Mouse (Mus musculus) liver, adult 2 months (tissue): ENCODE results near the gene Psmb9. TPM values are rescaled to one million over a fixed set of nuclear protein-coding genes. Genes with fewer than 3 reads are reported as not detected.

Experiments used
- DNase-seq: peaks from one replicate; pipeline ENCODE4 v3.0.0-alpha.2; 2011; ENCODE audit warnings: low read depth, low spot score; ENCODE audit errors: extremely low read depth
- H3K27ac ChIP-seq: fragments of 200-500 bp; replicated peaks from 2 replicates; pipeline ENCODE4 v1.5.1; 2012; ENCODE audit warnings: low read depth, mild to moderate bottlenecking, control low read depth, inconsistent platforms, low read length; ENCODE audit not compliant: insufficient read depth
- H3K27me3 ChIP-seq: fragments of 200-500 bp; 2 replicates; pipeline ENCODE4 v1.6.1; 2012; ENCODE audit warnings: mild to moderate bottlenecking, moderate library complexity, low read length, inconsistent platforms; ENCODE audit not compliant: control insufficient read depth, insufficient read depth
- H3K36me3 ChIP-seq: fragments of 200-500 bp; 2 replicates; pipeline ENCODE4 v1.6.1; 2012; ENCODE audit warnings: low read length, inconsistent platforms; ENCODE audit not compliant: control insufficient read depth, insufficient read depth
- H3K4me1 ChIP-seq: fragments of 200-500 bp; 2 replicates; pipeline ENCODE4 v1.6.1; 2011; ENCODE audit warnings: low read length; ENCODE audit not compliant: control insufficient read depth, insufficient read depth
- H3K4me3 ChIP-seq: fragments of 200-500 bp; 2 replicates; pipeline ENCODE4 v1.5.1; 2011; ENCODE audit warnings: low read depth, mild to moderate bottlenecking, control low read depth, low read length, moderate library complexity; ENCODE audit not compliant: insufficient read depth
- H3K79me2 ChIP-seq: fragments of 200-500 bp; 2 replicates; pipeline ENCODE4 v1.6.1; 2012; ENCODE audit warnings: inconsistent platforms, mild to moderate bottlenecking, low read length, moderate library complexity; ENCODE audit not compliant: control insufficient read depth, insufficient read depth
- H3K9ac ChIP-seq: fragments of 200-500 bp; 2 replicates; pipeline ENCODE4 v1.6.1; 2012; ENCODE audit warnings: low read depth, mild to moderate bottlenecking, control low read depth, inconsistent platforms, low read length
- CTCF ChIP-seq: fragments of 200-500 bp; IDR thresholded peaks from 2 replicates; pipeline ENCODE4 v1.5.1; 2011; ENCODE audit warnings: low read depth, low read length, control low read depth
- POLR2A ChIP-seq: fragments of 200-500 bp; IDR thresholded peaks from 2 replicates; pipeline ENCODE4 v1.6.1; 2011; ENCODE audit warnings: low read length, control low read depth; ENCODE audit not compliant: insufficient read depth; ENCODE audit errors: extremely low read depth
- WGBS: fragments of 180-500 bp; shearing (Covaris S2); methylation state at CpG from one replicate; pipeline ENCODE4 v1.1.7; 2018; 5-methylcytosine and 5-hydroxymethylcytosine counted together
- polyA plus RNA-seq: library from polyadenylated mRNA; depleted of rRNA; stranded (reverse); fragments of >200 nt; gene quantifications from 2 replicates; pipeline ENCODE4 v1.2.3, GENCODE M21; 2012
- total RNA-seq: library from RNA; depleted of rRNA; stranded (reverse); fragments of >200 nt; gene quantifications from 2 replicates; pipeline ENCODE4 v1.2.3, GENCODE M21; 2014

The Psmb9 gene
- total and polyA plus RNA-seq, 2 experiments = 38.0 to 38.1 TPM

GRCm38 (mm10) chr17:34188986-34189385 is 1.4 kb upstream of the Psmb9 start:
- Histone ChIP-seq H3K27ac (no peak overlapping the region), H3K27me3 (no peaks in the 10 kb centered on the region), H3K36me3 (no peaks in the 10 kb centered on the region; the same call in 1 of the 2 replicates), H3K9ac (no peak overlapping the region), H3K79me2 (no peaks in the 10 kb centered on the region; the same call in 1 of the 2 replicates), H3K4me1 (peaks cover 16% of the 10 kb centered on the region), H3K4me3 (no peak overlapping the region)
- DNase-seq = no peak
- TF ChIP-seq POLR2A (no peak), CTCF (no peak)
- WGBS = 84% methylated on average over 6 of the region's 6 CpGs

DNA sequence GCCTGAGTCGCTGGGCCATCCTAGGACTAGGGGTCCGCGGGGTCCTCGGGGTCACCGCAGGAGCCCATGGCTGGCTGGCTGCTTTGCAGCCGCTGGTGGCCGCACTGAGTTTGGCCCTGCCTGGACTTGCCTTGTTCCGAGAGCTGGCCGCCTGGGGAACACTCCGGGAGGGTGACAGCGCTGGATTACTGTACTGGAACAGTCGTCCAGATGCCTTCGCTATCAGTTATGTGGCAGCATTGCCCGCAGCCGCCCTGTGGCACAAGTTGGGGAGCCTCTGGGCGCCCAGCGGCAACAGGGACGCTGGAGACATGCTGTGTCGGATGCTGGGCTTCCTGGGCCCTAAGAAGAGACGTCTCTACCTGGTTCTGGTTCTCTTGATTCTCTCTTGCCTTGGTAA is 446 bp upstream of the Psmb9 start:
- Histone ChIP-seq H3K4me3 (peak overlapping the region; percentile 70), H3K9ac (peak overlapping the region; percentile 79), H3K79me2 (no peaks in the 10 kb centered on the region; the same call in 1 of the 2 replicates), H3K36me3 (peaks cover 2% of the 10 kb centered on the region; the same call in 1 of the 2 replicates), H3K4me1 (peaks cover 16% of the 10 kb centered on the region), H3K27me3 (no peaks in the 10 kb centered on the region), H3K27ac (peak overlapping the region; percentile 75)
- TF ChIP-seq CTCF (no peak), POLR2A (no peak)
- peak; percentile 45 for DNase-seq
- WGBS = under 1% methylated on average over 20 of the region's 20 CpGs

GRCm38 (mm10) chr17:34186885-34187260 is 691 bp downstream of the Psmb9 start:
- peak overlapping the region; percentile 70 for H3K4me3 ChIP-seq
- DNase-seq = peak; percentile 45
- TF ChIP-seq CTCF (no peak), POLR2A (no peak)
- H3K27me3 ChIP-seq = no peaks in the 10 kb centered on the region
- peak overlapping the region; percentile 70 for H3K27ac ChIP-seq
- H3K4me1 ChIP-seq = peaks cover 16% of the 10 kb centered on the region
- peaks cover 2% of the 10 kb centered on the region; the same call in 1 of the 2 replicates for H3K36me3 ChIP-seq
- WGBS = 2% methylated on average over 14 of the region's 14 CpGs
- H3K79me2 ChIP-seq = no peaks in the 10 kb centered on the region; the same call in 1 of the 2 replicates
- peak overlapping the region; percentile 74 for H3K9ac ChIP-seq

- Histone ChIP-seq H3K79me2 (no peaks in the 10 kb centered on the region; the same call in 1 of the 2 replicates), H3K27me3 (no peaks in the 10 kb centered on the region), H3K27ac (no peak overlapping the region), H3K4me1 (peaks cover 13% of the 10 kb centered on the region), H3K4me3 (no peak overlapping the region), H3K36me3 (0 out of 2 replicates have a peak, but pooled peaks cover 2% of the 10 kb centered on the region), H3K9ac (no peak overlapping the region)
- TF ChIP-seq POLR2A = no peak
- TF ChIP-seq CTCF = no peak
- no peak for DNase-seq
- WGBS = 94% methylated on average over 9 of the region's 9 CpGs
Observed at GRCm38 (mm10) chr17:34185526-34185925, 2.0 kb downstream of the Psmb9 start.

DNA sequence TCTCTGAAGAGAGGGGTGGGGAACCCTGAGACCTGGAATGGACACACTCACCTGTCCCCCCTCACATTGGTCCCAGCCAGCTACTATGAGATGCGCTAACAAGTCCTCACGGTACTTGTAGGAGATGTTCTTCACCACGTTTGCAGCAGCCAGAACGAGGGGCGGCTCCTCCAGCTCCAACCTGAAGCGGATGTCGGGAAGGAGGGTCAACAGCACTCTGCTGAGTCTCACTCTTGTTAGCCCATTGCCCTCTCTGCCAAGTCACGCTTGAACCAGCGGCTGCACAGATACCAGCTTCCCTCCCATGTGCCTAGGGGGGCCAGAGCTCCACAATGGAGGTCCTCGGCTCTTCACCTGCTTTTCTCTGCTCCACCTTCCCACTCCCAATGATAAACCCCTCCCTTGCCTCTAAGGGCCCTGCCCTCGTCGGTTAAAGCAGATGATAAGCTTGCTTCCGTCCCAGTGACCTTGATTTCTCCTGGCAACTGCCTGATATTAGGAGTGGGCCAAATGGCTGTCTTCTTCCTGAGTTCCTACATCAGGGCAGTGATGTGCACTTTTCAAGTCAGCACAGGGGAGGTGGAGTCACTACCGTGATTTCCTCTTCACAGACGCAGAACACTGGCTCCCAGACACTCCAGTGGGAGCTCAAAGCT is 3.9 kb downstream of the Psmb9 start:
- Histone ChIP-seq H3K9ac (no peak overlapping the region), H3K36me3 (0 out of 2 replicates have a peak, but pooled peaks cover 2% of the 10 kb centered on the region), H3K4me3 (no peak overlapping the region), H3K27ac (no peak overlapping the region), H3K27me3 (no peaks in the 10 kb centered on the region), H3K79me2 (no peaks in the 10 kb centered on the region; the same call in 1 of the 2 replicates), H3K4me1 (peaks cover 12% of the 10 kb centered on the region)
- no peak for DNase-seq
- 83% methylated on average over 15 of the region's 15 CpGs for WGBS
- TF ChIP-seq POLR2A (no peak), CTCF (no peak)
